Mouse (Mus musculus): ENCODE results near the gene Stk32c.

Gene Stk32c

DNA sequence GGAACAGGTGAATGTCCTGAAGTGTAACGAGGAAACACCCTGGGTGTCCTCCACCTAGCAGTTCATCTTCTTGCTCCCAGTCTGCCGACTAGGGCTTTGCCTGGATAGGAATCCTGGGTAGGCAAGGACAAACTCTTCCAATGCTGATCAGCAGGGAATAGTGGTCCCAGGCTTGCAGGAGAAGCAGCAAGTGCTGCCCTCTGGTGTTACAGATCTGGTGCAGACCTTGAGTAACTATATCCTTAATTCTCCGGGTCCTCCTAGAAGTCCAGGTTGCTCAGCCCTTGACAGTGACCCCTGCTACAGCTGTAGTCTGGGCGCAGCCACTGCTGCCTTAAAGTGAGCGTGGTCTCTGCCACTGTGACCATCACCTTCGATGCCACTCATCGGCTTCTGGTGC, 13.0 kb downstream of the Stk32c start:
- DNase-seq (ENCODE audit: inconsistent ontology term), result peak; percentile 41

DNA sequence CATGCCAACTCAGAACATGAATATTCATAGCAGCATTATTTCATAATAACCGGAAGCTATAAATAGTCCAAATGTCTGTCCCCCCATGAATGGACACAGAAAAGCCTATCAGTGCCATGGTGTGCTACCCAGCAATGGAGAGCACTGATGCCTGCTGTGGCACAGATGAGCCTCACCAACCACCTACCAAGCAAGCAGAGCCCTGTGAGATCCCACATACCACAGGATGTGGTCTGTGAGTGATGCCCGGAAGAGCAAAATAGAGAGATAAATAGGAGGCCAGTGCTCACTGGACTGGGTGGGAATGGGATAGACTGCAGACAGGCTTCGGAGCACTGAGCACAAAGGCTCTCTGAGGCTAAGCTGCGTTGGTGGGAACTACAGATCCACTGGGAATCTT, 16.1 kb downstream of the Stk32c start:
- DNase-seq (ENCODE audit: inconsistent ontology term), result peak; percentile 14

DNA sequence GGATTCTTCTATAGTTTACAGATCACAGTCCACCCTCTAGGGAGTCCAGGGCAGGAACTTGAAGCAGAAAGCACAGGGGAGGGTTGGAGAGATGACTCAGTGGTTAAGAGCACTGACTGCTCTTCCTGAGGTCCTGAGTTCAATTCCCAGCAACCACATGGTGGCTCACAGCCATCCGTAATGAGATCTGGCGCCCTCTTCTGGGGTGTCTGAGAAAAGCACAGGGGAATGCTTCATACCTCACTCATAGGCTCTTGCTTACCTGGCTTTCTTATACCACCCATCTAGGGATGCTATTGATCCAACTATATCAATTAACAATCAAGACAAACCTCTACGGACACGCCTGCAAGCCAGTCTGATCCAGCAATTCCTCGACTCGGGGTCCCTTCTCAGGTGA, 21.5 kb downstream of the Stk32c start:
- DNase-seq (ENCODE audit: inconsistent ontology term), result no peak

DNA sequence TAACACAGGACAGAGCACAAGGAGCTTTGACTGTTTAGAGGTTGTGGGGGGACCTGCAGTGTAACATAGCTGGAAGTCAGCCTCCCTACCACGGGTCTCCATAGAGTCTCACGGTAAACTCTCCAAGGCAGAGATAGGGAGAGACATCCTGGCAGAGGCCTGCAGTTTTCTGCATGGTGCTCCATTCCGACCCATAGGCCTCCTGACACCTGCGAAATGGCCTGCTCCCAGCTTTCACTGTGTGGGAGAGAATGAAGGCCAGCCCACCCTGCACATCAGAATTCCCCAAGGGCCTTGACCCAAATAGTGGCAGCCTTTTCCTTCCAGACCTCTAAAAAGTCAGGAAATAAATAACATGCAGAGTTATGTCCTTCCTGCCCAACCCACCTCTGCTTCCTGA, 22.5 kb downstream of the Stk32c start:
- no peak for DNase-seq (ENCODE audit: inconsistent ontology term)

DNA sequence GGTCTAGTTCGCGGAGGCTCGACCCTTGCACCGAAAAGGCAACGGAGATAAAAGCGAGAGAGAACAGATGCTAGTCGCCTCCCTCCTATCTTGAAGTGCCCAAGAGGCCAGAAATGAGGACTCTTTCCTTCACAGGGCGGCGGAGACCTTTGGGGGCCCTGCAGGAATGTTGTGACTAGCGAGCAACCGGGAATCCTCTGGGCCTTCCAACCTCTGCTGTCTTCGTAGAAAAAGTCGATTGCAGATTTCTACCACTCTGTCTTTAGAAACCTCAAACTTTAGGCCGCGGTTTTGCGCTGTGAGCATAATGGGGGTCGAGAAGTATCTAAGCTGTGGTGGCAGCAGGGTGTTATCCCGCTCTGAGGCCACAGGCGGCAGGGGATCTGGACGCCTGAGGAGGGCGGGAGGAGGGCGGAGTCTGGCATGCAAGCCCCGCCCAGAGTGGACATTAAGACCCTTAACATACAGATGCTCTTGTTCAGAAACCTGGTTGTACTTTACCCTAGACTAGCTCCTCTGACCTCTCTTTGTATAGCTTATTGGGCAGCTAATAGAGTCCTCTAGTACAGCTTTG, 24.4 kb downstream of the Stk32c start:
- peak; percentile 38 for DNase-seq (ENCODE audit: inconsistent ontology term)

DNA sequence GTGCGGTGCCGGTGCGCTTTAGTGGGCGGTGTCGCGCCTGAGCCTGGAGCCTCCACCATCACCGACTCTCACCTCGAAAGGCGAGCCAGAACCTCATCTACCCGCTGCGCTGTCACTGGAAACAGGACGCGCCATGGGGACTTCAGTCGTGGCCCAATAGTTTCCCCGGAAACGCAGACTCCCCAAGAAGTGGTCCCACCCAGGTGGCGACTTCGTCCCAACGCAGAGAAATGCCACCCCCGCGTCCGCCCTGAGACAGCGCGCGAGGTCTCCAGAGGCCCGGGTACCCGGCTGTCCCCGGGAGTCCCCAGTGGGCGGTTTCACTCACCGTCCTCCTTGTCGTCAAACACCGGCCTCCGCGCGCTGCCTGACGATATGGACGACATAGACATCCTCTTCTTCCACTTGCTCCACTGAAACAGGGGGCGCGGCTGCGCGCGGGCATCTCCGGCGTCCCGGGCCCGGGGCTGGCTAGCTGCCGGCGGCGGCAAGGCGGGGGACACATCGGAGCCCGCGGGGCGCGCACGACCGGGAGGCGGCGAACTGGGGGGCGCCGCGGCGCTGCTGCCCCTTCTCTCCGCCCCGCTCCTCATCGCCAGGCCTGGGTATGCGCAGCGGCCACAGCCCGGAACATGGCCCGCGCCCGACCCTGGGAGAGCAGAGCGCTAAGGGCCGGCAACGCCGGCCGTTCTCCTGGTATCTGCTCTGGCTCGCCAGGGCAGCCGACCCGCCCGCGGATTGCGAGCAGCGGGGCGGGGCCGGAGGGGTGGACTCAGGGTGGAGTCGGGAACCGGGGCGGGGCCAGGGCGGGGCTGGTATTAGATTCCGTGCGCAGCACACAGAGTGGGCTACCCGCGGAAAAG, 25.1 kb downstream of the Stk32c start:
- DNase-seq (ENCODE audit: inconsistent ontology term), result peak; percentile 89

DNA sequence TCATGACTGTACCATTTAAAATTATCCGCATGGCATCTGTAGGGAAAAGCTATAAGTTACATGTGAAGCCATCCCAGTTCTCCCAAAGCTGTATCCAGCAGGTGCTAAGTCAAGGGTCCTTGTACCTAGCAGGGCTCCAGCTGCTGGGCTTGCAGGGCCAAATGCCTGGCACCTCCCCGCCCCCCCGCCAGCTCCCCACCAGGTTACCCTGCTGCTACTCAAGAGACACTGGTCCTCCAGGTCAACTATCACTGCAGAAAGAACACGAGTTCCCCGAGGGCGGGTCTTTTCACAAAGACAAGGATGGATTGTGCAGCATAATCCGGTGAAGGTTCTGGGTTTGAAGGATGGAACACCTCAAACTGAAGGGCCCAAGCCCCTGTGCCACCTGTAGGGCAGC, 25.8 kb downstream of the Stk32c start:
- DNase-seq (ENCODE audit: inconsistent ontology term), result no peak

DNA sequence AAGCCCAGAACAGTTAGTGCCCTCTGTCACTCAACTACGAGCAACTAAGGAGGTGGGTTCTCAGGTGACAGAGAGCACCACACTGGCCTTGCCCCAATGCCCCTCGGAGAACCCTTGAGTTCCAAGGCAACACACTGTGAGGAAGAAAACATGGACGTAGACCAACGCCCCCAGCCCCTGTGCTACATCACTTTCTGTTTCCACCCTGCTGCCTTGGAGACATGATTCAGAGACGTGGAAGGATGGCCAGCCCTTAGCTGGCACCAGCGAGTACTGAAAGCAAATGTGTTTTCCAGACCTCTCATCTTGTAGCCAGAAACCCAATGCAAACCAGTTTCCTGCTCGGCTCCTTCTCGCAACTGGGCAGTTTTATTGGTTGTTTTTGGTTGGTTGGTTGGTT, 26.7 kb downstream of the Stk32c start:
- DNase-seq (ENCODE audit: inconsistent ontology term), result no peak

DNA sequence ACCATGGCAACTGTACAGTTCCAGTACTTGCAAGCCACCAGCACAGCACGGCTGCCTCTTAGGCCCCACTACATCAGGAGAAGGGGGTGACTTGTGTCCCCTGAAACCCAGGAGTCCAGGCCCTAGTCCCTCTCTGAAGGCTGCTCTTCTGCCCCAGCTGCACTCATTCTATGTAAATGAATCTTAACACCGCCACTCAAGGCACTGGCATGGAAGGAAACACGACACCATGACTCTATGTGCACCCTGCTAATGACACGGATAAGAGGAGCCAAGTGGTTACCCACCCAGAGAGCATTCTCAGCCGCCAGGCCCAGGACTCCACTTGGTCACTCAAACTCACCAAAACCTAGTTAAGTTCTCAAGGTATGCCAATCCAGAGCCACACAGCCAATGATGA, 27.1 kb downstream of the Stk32c start:
- DNase-seq (ENCODE audit: inconsistent ontology term), result no peak

DNA sequence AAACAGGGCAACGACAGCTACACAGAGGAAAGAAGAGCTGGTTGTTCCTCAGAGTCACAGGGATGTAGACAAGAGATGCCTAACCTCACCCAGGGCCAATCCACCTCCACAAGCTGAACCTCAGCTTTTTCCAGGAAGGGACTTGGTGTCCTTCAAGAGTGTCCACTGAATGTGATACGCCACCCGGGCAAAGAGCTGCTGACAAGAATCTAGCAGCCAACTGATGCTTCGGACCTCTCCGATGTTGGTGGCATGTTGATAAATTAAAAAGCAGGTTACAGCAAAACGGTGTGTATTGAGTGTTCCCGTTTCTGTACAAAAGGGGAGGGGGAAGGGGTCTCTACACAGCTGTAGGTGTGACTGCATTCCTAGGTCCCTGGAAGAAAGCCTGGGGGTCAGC, 28.3 kb downstream of the Stk32c start:
- DNase-seq (ENCODE audit: inconsistent ontology term), result no peak

DNA sequence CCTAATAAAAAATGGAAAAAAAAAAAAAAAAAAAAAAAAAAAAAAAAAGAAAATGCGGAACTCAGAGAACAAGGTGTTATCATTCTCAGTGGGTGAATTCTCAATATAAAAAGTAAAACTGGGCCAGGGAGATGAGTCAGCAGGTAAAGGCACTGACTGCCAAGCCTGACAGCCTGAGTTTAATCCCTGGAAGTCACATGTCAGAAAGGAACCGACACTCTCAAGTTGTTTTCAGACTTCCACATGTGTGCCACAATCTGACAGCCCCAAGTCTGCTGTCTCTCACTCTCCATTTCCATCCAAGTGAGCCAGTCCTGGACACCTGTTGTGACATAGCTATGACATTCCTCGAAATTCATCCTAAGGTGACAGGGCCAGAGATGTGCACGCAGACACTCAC, 28.7 kb downstream of the Stk32c start:
- DNase-seq (ENCODE audit: inconsistent ontology term), result no peak

DNA sequence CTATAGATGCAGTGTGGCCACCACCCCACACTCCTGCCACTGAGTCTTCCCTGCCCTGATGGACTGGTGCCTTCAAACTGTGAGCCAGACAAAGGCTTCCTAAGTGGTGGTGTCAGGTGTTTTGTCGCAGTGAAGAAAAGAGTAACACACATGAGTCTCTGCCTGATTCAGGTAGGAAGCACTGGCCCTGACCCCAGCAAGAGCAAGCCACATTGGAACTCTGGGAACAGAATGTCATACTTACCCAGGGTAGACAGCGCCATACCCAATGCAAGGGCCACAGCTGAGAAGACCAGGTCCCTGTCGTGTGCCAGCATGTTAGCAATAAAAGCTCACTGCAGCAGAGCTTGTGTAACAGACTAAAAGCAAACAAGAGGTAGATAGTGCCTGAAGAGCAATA, 33.0 kb downstream of the Stk32c start:
- DNase-seq (ENCODE audit: inconsistent ontology term), result no peak

DNA sequence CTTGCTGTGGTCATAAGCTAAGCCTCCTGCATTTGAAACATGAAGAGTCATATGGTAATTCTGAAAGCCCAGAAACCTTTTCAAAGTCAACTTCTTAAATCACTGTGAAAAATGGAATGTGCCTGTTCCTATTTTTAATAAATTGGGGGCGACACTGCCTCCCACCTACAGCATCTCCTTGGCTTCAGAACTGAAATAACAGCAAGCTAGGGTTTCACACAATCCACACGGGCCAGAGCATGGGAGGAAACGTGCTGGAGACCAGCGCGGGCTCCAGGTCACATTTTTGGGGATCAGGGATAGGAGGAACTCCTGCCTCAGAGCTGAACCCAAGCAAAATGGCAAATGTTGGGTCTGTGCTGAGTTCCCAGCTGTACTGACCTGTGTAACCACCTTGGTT, 33.8 kb downstream of the Stk32c start:
- DNase-seq (ENCODE audit: inconsistent ontology term), result no peak

DNA sequence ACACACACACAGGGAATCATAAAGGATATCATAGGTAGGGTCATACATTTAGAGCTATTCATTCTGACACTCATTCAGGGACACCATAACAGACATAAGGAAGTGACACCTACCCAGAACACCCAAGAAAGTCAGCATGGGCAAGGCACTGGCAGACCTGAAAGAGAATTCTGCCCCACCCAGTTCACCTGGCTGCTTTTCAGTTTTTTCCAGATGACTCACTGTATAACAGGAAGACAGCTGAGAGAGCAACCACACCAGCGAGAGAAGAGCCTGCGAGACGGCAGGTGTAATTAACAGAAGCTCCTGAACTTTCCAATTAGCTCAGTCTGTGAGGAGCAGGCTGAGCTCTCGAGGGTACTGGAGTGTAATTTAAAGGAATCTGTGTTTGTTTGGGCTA, 44.0 kb downstream of the Stk32c start:
- no peak for DNase-seq (ENCODE audit: inconsistent ontology term)

DNA sequence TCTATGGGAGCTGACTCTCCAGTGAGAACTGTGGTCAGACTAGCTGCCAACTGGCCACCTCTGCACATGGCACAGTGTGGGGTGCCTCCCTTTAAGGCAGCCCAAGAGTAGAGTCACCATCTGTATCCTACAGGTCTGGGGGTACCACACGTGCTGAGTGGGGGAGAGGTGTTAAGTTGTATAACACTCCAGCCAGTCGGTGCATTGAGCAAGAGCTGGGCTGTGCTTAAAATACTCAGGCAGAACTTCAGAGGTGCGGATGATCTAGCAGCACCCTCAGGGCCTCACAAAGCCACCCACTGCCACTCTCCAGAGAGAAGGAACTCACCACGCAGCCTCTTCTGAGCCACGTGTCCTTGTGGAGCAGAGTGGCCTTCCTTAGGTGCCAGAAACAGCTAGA, 48.7 kb downstream of the Stk32c start:
- DNase-seq (ENCODE audit: inconsistent ontology term), result no peak

DNA sequence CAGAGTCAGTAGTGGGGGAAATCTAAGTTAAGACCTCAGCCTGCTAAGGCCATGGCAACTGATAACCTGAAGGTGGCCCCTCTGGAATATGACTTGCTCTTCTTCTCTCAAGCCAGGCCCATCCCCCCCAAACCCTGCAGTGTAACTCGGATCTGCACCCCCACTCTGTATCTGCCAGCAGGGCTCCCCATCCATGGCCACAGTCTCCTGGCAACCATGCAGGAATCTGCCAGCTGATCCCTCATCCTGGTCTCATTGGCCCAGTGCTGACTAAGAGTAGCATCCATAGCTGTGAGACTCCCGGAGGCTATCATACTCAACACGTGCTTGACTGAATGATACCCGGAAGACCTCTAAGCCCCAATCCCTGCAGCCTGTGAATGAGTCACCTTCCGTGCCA, 54.2 kb downstream of the Stk32c start:
- no peak for DNase-seq (ENCODE audit: inconsistent ontology term)

DNA sequence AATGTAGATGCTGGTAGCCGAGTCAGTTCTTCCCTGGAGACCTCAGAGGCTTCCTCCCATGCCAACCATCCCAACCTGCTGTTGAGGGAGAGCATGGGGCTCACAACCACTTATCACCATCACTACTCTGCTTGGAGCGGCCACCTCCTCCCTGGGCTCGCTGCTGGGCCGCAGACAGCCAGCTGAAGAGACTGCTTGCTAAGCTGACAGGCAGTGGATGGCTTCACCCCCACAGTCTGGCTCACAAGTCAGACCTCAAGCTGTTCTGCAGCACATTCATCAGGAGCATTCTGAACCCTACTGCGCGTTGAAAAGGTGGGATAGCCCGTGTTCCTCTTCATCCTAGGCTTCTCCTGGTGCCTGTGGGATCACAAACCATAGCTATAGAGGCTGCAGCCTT, 54.6 kb downstream of the Stk32c start:
- no peak for DNase-seq (ENCODE audit: inconsistent ontology term)

DNA sequence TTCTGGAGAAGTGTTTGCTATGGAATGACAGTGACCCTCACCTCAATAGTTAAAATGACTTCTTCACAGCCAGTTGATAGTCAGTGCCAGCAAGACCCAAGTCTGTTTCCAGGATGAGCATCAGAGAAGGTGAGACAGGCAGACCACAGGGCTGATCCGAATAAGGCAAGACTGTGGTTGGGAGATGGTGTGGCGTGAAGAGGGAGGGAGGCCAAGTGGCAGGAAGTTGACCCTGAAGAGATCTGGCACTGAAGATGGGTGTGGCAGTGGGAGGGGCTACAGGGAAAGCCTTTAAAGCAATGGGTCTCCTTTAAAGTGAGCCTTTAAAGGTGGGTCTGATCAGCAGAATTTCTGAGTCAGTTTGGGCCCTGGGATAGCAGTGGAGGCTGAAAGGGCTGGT, 55.6 kb downstream of the Stk32c start:
- DNase-seq (ENCODE audit: inconsistent ontology term), result peak; percentile 14

DNA sequence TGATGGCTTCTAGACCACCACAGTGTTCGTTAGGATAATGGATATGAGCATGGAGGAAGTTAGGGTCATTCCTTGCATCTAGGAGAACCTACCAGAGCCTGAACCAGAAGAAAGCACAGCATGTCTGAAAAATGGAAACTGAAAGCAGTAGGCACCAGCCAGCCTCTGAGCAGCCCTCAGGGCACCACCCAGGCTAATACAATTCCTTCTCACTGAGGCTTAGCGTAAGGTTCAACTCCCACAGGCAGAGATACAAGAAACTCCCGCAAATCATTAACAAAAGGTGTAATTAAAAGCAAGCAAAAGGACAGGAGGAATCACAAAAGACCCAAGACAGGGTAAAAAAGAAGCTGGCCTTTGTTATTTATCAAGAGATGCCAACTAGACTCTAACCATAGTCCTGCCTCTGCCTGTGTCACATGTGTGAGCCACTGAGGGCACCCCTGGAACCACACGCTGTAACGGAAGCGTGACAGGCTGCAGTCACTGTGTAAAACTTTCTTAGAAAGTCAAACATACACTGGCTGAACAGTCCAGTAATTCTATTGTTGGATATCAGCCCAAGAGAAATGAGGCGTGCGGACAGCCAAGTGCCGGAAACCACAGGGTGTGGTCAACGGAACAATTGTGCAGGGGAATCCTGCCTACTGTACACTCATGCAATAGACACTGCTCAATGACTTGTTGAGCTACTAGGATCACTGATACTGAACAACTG, 56.6 kb downstream of the Stk32c start:
- peak; percentile 72 for DNase-seq (ENCODE audit: inconsistent ontology term)

DNA sequence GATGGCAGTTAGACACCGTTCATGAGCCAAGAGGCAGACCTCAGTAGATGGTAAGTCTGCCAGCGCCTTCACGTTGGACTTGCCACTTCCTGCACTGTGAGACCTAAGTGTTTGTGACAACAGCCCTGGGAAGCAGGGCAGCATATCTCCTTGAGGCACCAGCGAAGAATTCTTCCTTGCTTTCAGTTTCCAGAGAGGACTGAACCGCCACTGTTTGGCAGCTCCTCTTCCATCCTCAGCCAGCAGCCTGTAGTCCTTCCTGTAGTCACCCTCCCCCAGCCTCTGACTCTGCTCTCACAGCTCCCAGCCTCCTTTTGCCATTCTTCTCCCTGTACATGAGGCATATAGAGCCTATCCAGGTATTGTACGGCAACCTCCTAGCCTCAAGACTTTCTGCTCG, 60.2 kb downstream of the Stk32c start:
- DNase-seq (ENCODE audit: inconsistent ontology term), result no peak

DNA sequence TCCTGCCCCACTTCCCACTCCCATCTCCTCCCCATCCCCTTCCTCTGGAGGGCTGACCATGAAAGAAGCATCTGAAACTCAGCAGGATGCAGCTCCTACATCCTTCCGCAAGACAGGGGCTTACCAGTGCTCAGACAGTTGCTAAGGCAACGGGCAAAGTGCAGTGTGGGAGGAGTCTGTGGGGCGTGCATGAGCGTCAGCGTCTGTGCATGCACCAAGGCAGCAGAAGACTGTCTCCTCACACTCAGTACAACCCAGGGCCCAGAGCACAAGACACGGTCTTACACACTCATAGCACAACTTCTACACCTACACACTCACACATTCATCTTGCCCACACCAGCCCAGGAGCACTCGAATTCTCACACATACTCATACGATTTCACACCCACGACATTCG, 62.0 kb downstream of the Stk32c start:
- DNase-seq (ENCODE audit: inconsistent ontology term), result no peak

DNA sequence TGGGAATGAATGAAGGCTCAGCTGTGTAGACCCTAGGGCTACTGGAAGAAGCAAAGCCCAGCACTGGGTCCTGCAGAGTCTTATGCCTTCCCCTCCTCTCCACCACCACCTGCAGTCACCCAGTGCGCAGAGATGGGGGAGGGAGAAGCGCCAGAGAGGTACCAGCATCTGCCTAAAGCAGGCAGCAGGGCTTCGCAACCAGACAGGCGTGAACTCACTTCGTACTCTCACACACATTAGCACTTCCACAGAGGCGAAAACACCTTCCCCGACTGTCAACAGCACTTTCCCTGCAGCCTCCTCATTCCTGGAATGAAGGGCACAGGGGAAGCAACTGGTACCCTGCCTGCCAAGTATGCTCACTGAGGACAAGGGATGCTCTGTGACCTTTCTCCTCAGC, 63.7 kb downstream of the Stk32c start:
- no peak for DNase-seq (ENCODE audit: inconsistent ontology term)

DNA sequence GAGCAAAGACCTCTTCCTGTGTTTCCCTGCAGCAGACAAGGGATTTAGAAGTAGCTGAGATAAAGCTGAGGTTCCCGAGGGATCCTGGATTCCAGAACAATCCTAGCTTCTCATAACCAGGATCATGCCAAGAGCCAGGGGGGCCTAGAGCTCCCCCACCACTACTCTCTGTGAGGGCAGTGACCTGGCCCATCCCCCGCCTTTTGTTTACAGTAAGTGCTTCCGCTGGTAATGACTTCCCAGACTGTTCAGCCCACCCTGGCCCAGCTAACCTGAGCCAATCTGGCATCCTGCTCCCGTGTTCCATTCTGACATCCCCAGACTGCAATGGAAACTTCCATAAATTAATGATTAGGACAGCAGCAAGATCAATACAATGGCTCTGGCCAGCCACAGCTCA, 65.7 kb downstream of the Stk32c start:
- DNase-seq (ENCODE audit: inconsistent ontology term), result no peak

All from Muller cell, postnatal 12 days (primary cell).